Mouse (Mus musculus) erythroblast, embryonic 14.5 days (primary cell): ENCODE results near the gene Fcrla. TPM values are rescaled to one million over a fixed set of nuclear protein-coding genes. Genes with fewer than 3 reads are reported as not detected.

Source experiments
- H3K27me3 ChIP-seq: 2 replicates; pipeline ENCODE4 v1.6.1; 2012; ENCODE audit warnings: inconsistent platforms; ENCODE audit not compliant: control insufficient read depth
- H3K36me3 ChIP-seq: 2 replicates; pipeline ENCODE4 v1.6.1; 2012; ENCODE audit warnings: mild to moderate bottlenecking, inconsistent platforms; ENCODE audit not compliant: control insufficient read depth
- H3K4me1 ChIP-seq: 2 replicates; pipeline ENCODE4 v1.6.1; 2012; ENCODE audit warnings: inconsistent platforms; ENCODE audit not compliant: control insufficient read depth
- H3K4me3 ChIP-seq: replicated peaks from 2 replicates; pipeline ENCODE3; 2012; ENCODE audit warnings: moderate library complexity, mild to moderate bottlenecking, inconsistent platforms
- H3K9me3 ChIP-seq: 2 replicates; pipeline ENCODE4 v1.6.1; 2012; ENCODE audit warnings: low read length, inconsistent platforms, mixed read lengths; ENCODE audit not compliant: control insufficient read depth
- GATA1 ChIP-seq: IDR thresholded peaks from 2 replicates; pipeline ENCODE4 v1.6.1; 2012; ENCODE audit warnings: low read length, inconsistent platforms, mixed read lengths
- TAL1 ChIP-seq: IDR thresholded peaks from 3 replicates; pipeline ENCODE4 v1.6.1; 2012; ENCODE audit warnings: low read length, inconsistent platforms, mixed read lengths
- polyA plus RNA-seq: library from polyadenylated mRNA; stranded (reverse); fragments of >175 nt; gene quantifications from 2 replicates; pipeline ENCODE4 v1.2.3, GENCODE M21; 2012

The Fcrla gene
- polyA plus RNA-seq, 1 experiment, result not detected

GRCm38 (mm10) chr1:170882915-170883485, 44.4 kb downstream of the Fcrla start:
- H3K4me3 ChIP-seq, result no peak overlapping the region
- no peaks in the 10 kb centered on the region for H3K9me3 ChIP-seq
- peaks cover 12% of the 10 kb centered on the region for H3K36me3 ChIP-seq
- H3K27me3 ChIP-seq, result peaks cover 5% of the 10 kb centered on the region
- peaks cover 12% of the 10 kb centered on the region for H3K4me1 ChIP-seq
- no peak for TF ChIP-seq GATA1
- no peak for TF ChIP-seq TAL1

DNA sequence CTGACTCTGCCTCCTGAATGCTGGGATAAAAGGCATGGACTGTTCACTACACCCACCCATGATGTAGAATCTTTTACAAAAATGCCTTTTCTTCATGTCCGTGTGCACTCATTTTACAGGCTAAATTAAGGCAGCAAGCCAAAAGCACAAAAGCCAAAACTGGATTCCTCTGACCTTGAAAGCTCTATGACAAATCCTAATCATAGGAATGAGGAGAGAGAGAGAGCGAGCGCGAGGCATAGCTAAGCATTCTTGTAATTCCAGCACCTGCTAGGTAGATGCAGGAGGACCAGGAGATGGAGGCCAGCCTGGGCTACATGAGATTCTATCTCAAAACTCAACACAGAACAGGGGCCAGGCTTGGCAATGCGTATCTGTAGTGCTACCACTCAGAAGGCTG, 50.5 kb downstream of the Fcrla start:
- H3K4me1 ChIP-seq, result no peaks in the 10 kb centered on the region
- H3K36me3 ChIP-seq, result peaks cover 15% of the 10 kb centered on the region
- no peaks in the 10 kb centered on the region for H3K9me3 ChIP-seq
- no peak for TF ChIP-seq GATA1
- no peak for TF ChIP-seq TAL1
- H3K27me3 ChIP-seq, result no peaks in the 10 kb centered on the region
- no peak overlapping the region for H3K4me3 ChIP-seq

DNA sequence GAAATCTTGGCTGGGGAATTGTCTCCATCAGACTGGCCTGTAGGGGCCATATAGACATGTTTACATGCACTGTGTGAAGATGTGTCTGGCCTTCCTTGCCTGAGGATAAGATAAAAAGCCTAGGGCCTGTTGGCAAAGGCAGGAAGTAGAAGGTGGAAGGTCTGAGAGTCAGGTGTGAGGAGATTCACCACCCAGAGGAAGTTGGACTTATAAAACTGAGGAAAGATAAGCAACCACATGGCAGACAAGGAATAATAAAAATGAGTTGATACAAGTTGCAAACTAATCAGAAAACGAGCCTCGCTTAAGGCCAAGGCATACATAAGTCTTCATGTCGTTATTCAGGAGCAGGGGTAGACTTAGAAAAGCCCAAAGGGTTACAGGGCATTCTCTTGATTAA, 51.7 kb downstream of the Fcrla start:
- H3K36me3 ChIP-seq, result peaks cover 18% of the 10 kb centered on the region
- no peaks in the 10 kb centered on the region for H3K9me3 ChIP-seq
- H3K4me3 ChIP-seq, result no peak overlapping the region
- no peaks in the 10 kb centered on the region for H3K4me1 ChIP-seq
- no peak for TF ChIP-seq GATA1
- TF ChIP-seq TAL1, result no peak
- H3K27me3 ChIP-seq, result no peaks in the 10 kb centered on the region

DNA sequence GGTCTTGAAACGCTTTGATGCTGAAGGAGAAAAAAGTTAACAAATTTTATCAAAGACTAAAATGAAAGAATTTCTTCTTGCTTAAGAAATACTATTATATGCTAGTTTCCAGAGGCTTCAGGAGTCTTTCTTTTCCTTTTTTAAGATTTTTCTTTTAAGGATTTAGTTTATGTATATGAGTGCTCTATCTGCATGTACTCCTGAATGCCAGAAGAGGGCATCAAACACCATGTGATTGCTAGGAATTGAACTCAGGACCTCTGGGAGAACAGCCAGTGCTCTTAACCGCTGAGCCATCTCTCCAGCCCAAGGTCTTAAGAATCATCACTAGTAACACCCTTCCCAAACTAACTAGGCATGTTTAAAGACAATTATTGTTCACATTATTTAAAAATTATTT, 55.4 kb downstream of the Fcrla start:
- peaks cover 4% of the 10 kb centered on the region for H3K4me1 ChIP-seq
- no peaks in the 10 kb centered on the region for H3K9me3 ChIP-seq
- peaks cover 7% of the 10 kb centered on the region for H3K36me3 ChIP-seq
- H3K4me3 ChIP-seq, result no peak overlapping the region
- no peaks in the 10 kb centered on the region for H3K27me3 ChIP-seq
- TF ChIP-seq GATA1 (no peak), TAL1 (no peak)

GRCm38 (mm10) chr1:170871402-170871801, 56.0 kb downstream of the Fcrla start:
- TF ChIP-seq GATA1 (no peak), TAL1 (no peak)
- no peaks in the 10 kb centered on the region for H3K27me3 ChIP-seq
- peaks cover 7% of the 10 kb centered on the region for H3K36me3 ChIP-seq
- H3K4me1 ChIP-seq, result peaks cover 9% of the 10 kb centered on the region
- H3K9me3 ChIP-seq, result no peaks in the 10 kb centered on the region
- H3K4me3 ChIP-seq, result no peak overlapping the region

DNA sequence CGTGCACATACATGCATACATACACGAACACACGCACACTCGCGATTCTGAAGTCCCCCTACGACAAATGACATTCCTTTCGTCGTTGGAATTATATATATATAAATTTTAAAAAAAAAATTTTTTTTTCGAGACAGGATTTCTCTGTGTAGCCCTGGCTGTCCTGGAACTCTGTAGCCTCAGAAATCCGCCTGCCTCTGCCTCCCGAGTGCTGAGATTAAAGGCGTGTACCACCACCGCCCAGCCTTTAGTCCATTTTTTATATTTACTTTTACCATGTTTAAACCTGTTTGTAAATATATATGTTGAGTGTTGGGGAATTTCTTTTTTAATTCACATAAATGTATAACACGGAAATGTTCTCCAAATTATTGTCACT, 58.5 kb downstream of the Fcrla start:
- Histone ChIP-seq H3K4me1 (peaks cover 28% of the 10 kb centered on the region), H3K36me3 (peaks cover 5% of the 10 kb centered on the region), H3K9me3 (no peaks in the 10 kb centered on the region), H3K27me3 (no peaks in the 10 kb centered on the region), H3K4me3 (peak overlapping the region; percentile 78)
- TF ChIP-seq GATA1 (no peak), TAL1 (no peak)

DNA sequence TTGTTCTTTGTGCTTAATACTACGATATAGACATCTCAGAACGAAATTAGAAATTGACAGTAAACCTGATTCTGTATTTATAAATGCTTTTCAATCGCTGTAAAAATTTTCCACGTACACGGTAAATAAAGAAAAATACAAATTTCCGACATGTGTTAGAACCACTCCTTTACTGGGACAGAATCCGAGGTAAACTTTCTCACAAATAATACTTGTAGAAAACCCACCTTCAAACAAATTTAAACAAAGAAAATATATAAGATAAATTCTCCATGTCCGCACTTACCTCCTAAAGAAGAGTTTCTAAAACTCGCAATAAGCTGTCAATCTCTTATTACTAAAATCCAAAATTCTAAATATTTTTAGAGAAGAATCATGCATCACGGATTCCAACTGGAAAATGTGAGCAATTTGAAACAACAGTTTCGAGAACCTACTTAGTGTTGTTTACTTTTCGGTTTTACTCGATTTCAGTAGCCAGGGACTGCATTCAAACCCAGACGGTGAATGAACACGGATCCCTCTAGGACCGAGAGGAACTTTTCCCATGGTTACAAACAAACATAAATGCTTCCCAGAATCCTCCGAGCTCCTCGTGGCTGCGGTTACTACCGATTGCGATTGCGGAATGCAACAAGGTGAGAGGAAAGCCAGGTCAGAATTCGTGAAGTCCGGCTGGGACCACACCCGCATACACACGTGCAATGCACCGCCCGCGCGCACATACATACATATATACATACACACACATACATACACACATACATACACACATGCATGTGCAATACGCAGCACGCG, 59.1 kb downstream of the Fcrla start:
- TF ChIP-seq TAL1 (no peak), GATA1 (no peak)
- Histone ChIP-seq H3K27me3 (no peaks in the 10 kb centered on the region), H3K9me3 (no peaks in the 10 kb centered on the region), H3K4me3 (peak overlapping the region; percentile 78), H3K4me1 (peaks cover 33% of the 10 kb centered on the region), H3K36me3 (peaks cover 5% of the 10 kb centered on the region)

DNA sequence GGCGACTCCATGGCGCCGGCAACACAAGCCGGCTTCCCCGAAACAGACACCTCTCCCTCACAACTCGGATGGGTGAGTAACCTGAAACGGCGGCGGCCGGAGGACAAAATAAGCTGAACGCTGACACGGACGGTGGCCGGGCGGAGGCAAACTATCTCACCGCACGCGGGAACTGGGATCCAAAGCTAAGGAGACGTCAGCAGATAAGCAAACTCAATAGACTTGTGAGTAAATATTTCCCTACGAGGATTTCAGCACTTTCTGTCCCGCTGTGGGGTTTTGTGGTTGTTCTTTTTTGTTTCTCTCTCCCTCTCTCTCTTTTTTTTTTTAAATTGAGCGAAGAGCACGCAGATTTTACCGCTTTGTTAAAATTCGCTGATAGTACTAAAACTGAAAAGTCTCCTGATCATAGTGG, 59.7 kb downstream of the Fcrla start, which contains the start of gene Atf6:
Gene Atf6 (minus strand): TSS at position 81 of the 415 bp plus-strand sequence.
- no peaks in the 10 kb centered on the region for H3K9me3 ChIP-seq
- peak within 1 kb of the TSS; percentile 78 for H3K4me3 ChIP-seq
- H3K4me1 ChIP-seq, result peaks cover 40% of the 10 kb centered on the region
- TF ChIP-seq GATA1 (peak; percentile 39; the same call in 1 of the 2 replicates), TAL1 (no peak)
- H3K27me3 ChIP-seq, result no peaks in the 10 kb centered on the region
- peaks cover 5% of the 10 kb centered on the region for H3K36me3 ChIP-seq

Other genes starting within 250 kb of the Fcrla start
- 0.21 and 0.22 TPM in 2 replicates for gene Atf6, start 59.8 kb downstream of the Fcrla start, polyA plus RNA-seq
- gene Gm26620, start 42.5 kb downstream of the Fcrla start, polyA plus RNA-seq, result 0.28 and 0.80 TPM in 2 replicates
- gene Dusp12, start 42.0 kb downstream of the Fcrla start, polyA plus RNA-seq, result 0.10 and 0.16 TPM in 2 replicates
- gene Fcrlb, start 14.6 kb downstream of the Fcrla start, polyA plus RNA-seq, result not detected in 2 replicates
- not detected in 2 replicates for gene Fcgr2b, start 49.0 kb upstream of the Fcrla start, polyA plus RNA-seq
- not detected in 2 replicates for gene Fcgr4, start 91.3 kb upstream of the Fcrla start, polyA plus RNA-seq
- 0.06 TPM in 1 of 2 replicates, not detected in the other for gene Fcgr3, start 137.4 kb upstream of the Fcrla start, polyA plus RNA-seq
- gene Cfap126, start 186.3 kb upstream of the Fcrla start, polyA plus RNA-seq, result 0.37 and 0.64 TPM in 2 replicates
- gene Sdhc, start 223.0 kb upstream of the Fcrla start, polyA plus RNA-seq, result 4.9 and 7.2 TPM in 2 replicates
- not detected in 2 replicates for gene Mpz, start 223.1 kb upstream of the Fcrla start, polyA plus RNA-seq